Mouse (Mus musculus): ENCODE measurements around the gene Retreg1.

Retreg1 gene

DNA sequence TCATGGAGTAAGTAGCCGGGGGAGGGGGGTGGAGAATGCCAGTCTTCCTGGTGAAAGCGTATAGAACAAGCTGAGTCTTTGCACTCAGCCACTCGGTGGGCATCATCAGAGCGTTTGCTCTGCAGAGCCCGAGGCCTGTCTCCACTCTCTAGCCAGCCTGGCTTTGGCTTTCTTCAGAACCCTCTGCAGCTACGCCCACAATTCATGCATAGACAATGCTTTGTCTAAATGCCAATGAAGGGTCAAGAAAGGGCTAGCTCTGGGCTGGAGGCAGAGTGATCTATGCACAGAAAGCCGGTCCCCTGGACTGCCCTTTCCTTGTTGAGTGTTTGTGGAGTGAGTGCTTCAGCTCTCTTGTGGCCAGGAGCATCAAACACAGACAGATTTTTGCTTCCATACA lies 34.8 kb downstream of the Retreg1 start:
- in situ Hi-C loops (cut with MboI; ENCODE audit: low sequenced_read_pairs), result no loop called here

DNA sequence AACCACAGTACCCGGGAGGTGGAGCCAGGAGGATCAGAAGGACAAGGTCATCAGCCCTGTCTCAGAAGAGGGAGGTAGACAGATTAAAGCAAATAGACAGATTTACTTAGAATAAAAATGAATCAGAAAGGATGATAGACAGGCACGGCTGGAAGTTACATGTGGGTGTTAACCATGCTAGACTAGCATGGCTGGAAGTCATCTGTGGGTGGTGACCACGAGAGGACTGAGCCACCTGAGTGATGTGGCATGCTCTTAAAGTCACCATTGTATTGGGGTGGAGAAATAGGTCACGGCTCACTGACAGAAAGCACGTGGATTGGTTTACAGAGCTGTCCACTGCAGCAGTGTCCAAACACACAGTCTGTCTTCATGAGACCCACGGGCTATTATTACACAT lies 36.2 kb downstream of the Retreg1 start:
- in situ Hi-C loops (cut with MboI; ENCODE audit: low sequenced_read_pairs), result no loop called here

DNA sequence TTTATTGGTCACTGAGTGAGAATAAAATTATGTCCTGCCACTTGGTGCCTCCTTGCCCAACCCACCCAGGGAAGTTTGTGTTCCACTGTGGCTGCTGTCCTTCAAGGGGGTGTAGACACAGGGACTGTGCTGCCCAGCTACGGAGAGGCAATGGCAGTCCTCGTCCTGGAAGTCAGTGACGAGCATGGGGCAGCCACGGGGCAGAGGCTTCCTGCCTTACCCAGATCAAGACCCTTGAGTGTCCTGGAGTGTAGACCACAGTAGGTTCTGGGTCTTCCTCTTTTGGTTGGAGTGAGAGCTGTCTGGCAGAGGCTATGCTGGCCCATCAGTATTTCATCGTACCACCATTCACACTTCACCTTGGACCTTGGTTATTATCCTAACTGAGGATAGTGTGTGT lies 37.2 kb downstream of the Retreg1 start:
- in situ Hi-C loops (cut with MboI; ENCODE audit: low sequenced_read_pairs), result no loop called here

DNA sequence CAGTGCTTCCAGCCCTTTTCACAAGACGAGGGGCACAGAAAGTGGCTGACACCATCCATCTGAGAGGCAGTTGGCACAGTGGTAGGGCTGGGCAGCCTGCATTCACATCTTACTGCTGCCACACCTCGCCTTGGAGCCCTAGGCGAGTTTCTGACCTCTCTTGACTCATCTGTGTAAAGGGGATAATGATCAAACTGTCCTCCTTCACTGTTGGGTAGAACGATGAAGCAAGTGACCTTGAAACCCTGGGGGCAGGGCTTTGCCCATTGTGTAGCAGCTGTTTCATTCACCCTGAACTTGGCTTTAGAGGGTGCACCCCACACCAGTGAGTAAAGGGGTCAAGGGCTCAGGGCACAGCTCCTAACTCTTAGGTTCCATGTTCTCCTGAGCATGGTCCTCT lies 39.0 kb downstream of the Retreg1 start:
- in situ Hi-C loops (cut with MboI; ENCODE audit: low sequenced_read_pairs), result no loop called here

DNA sequence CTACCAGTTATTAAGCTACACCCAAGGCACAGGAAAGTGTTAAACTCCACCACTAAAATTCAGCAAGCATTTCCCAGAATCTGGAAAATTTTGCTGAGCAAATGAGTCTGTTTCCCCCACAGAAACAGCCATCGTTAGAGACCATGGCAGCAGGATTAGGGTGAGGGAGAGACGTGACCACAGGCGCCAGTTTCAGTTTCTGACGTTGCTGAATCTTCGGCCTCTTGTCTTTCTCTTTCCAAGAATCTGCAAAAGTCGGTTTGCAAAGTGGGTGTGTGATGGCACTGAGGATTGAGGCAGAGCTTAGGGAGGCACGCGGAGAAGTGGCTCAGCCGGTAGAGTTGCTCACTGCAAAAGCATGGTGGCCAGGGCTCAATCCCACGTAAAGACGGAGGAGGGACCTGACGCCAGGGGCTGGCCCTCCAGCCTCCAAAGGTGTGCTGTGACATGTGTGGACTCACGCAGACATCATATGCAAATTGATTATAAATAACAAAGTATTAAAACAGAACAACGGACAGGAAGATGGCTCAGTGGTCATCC lies 41.5 kb downstream of the Retreg1 start:
- in situ Hi-C loops (cut with MboI; ENCODE audit: low sequenced_read_pairs), result no loop called here

DNA sequence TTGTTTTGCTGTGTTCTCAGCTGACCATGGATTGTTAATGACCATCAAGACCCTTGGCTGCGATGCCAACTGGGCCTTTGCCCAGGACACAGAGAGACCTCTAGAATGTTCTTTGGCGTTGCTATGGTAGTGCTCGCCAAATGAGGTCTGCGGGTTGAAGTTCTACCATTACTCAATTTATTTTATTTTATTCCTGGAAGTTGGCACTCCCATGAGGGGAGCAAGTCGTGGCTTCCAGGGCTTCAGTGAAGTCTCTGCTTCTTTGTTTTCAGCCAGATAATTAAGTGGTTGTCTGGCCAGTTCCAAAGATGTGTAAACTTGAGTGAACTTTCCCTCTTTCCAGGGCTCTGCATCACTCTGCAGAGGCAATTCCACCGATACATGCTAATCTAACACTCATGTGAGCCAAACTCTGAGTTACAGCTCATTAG lies 43.6 kb downstream of the Retreg1 start:
- in situ Hi-C loops (cut with MboI; ENCODE audit: low sequenced_read_pairs), result no loop called here

DNA sequence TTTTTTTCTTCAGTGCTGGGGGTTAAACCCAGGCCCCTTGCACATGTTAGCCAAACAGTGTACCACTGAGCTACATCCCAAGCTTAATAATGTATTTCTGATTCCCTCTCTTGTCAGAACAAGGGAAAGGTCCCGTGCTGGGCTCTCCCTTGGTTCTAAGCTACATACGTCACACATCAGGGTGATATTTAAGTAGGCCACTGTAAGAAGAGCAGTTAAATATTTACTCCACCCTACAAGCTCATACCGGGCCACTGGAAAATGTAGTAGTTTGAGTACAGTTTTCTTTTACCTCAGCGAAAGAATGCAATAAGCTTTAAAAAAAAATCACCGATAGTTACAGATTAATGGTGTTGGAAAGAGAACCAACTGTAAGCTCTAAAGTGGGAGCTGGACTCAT lies 46.9 kb downstream of the Retreg1 start:
- in situ Hi-C loops (cut with MboI; ENCODE audit: low sequenced_read_pairs), result no loop called here

DNA sequence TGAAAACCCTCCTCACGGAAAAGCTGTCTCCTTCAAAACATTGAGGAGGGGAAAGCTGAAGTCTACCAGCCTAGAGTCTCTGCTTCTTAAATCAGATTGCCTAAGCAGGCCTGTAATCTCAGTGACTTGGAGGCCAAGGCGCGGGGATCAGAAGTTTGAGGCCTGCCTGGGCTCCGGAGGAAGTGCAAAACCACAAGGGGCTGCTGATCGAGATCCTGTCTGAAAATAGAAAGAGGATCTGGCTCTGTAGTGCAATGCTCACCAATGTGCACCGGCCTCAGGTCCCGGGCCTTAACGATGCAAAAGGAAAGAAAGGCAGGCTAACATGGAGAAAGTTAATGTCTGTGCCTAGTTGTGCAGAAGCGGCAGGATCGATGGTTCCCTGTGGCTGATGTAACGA lies 48.6 kb downstream of the Retreg1 start:
- in situ Hi-C loops (cut with MboI; ENCODE audit: low sequenced_read_pairs), result no loop called here

DNA sequence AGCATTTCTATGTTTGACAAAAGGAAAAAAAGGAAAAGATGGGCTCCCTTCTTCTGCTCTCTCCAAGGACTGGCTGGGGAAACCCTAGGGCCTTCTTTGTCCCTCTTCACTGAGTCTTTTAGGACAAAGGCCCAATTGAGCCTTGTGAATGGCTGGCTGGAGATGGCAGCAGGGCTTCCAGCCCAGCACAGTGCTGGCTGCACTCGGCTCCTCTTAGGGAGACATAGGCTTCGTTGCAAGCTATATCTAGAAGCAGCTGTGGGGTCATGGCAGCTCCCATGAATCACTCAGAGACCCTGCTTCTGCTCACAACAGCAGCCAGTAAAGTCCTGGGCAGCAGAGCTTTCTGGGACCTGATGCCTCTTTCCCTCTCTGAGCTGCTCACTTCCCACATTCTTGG lies 50.3 kb downstream of the Retreg1 start:
- in situ Hi-C loops (cut with MboI; ENCODE audit: low sequenced_read_pairs), result no loop called here

DNA sequence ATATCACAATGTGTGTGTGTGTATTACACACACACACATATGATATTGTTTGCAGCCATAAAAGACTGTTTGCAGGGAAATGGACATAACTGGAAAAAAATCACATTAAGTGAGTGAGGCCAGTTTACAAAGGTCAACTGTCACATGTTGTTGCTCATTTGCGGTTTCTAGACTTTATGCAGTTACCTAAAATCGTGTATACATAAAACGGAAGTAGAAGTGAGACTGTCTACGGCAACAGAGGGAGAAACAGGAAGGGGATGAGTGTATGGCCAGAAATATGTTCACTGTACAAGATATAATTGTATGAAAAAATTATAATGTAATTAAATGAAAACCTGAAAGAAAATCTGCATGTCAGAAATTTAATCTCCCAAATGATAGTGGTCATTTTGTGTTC lies 53.8 kb downstream of the Retreg1 start:
- in situ Hi-C loops (cut with MboI; ENCODE audit: low sequenced_read_pairs), result no loop called here

DNA sequence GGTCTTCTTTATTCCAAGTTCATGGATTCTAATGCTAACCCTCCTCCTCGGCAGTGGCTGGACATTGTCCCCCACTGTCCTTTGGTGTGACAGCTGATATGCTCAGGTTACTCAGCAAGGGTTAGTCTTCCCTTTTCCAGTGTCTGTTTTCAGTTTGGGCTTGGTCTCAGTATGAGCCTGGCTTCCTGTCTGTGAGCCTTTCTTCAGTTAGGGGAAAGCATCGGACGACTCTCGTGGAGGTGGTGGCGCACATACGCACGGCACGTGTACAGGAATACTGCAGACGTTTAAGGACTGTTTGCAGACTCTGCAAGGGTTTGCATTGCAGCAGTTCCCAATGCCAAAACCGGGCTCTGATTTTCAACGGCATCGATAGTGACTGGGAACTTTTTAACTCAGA lies 54.6 kb downstream of the Retreg1 start:
- in situ Hi-C loops (cut with MboI; ENCODE audit: low sequenced_read_pairs), result no loop called here

DNA sequence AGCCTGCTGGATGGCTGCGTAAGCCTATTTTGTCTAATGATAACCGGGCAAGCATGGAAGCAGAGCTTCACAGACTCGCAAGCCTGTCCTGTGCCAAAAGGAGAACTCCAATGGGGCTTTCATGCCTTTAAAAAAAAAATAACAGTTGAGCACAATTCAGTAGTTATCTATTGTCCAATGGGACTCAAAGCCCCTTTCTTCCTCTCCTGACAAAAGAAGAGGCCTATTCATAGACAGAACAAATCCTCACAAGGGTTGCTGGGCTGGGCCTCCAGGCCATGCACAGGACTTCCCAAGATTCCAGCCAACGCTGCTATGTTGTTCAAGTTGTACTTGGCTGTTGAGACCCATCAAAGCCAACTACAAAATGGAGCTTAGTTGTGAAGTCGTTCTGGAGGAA lies 56.0 kb downstream of the Retreg1 start:
- in situ Hi-C loops (cut with MboI; ENCODE audit: low sequenced_read_pairs), result no loop called here

DNA sequence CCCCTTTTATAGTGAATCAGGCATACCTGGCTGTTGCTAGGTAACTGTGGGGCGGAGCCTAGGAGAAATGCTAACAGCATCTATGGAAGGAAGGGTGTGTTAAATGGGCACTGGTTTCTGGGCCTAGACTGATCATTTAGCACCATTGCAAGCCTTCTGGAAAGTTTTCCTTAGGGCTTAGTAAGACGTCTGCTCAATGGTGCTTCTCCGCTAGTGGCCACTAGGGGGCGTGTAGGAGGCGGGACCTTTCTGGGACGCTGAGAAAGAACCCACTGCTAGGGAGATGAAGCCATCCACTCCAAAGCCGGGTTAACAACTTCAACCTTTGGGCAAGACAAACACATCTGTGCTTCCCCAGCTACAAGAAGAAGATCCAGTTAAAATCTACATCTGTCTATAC lies 57.6 kb downstream of the Retreg1 start:
- in situ Hi-C loops (cut with MboI; ENCODE audit: low sequenced_read_pairs), result no loop called here

DNA sequence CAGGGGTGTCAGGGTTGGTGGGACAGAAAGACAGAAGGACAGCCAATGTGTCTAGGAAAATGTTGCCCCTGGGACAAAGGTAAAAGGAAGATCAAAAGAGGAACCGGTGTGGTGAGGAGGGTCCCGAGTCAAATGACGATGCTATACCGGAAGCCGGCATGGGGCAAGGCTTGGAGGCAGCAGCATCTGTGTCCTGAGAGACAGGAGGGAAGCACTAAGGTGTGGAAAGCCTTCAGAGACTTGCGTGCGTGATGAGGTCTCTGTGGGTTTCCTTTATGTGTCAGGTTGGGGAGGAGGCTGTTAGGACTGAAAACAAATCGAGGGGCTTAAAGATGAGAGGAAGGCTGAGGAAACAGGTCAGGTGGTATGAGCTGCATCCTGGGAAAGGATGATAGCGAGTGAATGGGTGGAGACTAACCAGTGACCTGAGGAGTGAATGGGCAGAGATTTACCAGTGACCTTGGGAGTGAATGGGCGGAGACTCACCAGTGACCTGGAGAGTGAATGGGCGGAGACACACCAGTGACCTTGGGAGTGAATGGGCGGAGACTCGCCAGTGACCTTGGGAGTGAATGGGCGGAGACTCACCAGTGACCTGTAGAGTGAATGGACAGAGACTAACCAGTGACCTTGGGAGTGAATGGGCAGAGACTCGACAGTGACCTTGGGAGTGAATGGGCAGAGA lies 60.1 kb downstream of the Retreg1 start:
- in situ Hi-C loops (cut with MboI; ENCODE audit: low sequenced_read_pairs), result no loop called here

DNA sequence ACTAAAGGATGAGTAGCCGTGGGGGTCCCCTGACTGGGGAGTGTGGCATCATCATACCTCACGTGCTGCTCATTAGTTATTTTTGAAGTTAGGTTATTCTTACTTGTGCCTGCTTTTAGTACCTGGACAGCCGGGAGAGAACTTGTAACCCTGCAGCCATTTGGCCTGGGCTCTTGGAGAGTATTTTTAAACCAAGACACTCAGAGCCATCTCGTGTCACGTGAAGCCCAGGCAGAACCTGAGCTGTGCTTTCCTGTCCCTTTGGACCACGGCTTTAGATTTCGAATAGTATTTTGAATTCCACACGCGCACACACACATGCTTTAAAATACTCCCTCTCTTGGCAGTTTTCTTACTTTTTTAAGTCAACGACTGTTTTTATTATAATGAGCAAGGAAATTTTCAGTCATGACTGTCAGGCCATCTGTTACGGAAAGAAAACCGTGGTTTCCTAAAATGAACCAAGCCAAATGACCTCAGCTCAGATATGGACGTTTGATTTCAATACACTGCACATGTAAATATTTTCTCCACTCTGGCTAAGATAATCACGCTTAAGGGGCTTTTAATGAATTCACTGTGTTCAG lies 61.5 kb downstream of the Retreg1 start:
- in situ Hi-C loops (cut with MboI; ENCODE audit: low sequenced_read_pairs), result no loop called here

DNA sequence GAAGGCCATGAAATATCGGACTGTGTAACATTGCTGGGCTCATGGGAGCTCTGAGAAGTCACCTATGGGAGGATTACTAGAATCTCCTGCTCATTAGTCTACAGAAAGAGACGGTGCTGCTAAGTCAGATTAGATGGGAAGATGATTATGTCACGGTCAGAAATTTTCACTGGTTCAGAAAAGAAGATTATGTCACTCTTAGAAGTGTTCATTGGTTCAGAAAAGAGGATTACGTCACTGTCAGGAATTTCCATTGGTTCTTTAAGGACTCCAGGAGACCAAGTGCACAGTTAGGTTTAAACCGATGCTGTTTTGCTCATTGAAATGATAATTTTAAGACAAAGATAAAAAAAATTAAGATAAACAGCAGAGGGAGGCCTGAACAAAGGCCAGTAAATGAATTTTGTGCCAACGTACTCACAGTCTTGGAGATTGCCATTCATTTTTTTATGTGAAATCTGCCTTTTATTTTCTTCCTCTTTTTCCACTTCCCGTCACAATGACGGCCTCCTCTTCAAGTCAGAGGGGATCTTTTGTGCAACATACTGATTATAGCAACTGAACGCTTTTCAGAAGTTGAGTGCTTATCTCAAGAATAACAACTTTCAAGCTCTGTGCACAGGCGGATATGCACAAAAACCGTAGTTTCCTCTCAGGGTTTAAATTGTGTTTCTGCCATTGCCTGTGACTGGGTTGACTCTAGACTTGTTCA lies 67.0 kb downstream of the Retreg1 start:
- in situ Hi-C loops (cut with MboI; ENCODE audit: low sequenced_read_pairs), result no loop called here

DNA sequence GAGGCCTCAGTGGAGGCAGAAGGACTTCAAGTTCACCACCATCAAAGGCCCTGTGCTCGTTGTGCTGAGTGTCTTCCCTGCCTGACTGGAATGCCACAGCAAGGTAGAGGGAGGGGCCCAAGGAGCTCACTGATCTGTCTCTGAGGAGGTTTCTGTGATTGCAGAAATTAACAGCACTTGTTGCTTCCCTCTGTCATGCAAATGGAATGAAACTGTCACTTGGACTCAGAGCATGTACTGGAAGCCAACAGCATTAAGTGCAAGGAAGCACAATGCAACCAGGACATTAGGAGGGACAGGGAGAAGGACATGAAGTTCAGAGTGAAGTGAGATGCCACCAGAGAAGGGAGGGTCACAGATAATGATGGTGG lies 67.5 kb downstream of the Retreg1 start:
- in situ Hi-C loops (cut with MboI; ENCODE audit: low sequenced_read_pairs), result no loop called here

DNA sequence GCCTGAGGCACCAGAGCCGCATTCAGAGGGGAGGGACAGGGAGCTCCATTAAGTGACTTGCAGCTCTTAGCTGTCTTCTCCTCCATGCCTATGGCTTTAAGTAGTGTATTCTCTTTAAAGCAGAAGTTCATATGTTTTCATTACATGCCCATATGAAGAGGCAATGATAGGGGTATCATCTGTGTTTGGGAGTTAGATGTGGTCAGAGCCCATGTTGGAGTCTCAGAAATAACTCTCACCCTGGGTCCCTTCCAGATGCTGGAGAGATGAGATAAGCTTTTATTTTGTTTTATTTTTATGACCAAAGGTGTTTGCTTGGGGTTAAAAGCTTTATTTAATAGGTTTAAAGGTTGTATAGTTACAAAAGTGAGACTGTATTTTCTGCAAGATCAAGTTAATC lies 67.9 kb downstream of the Retreg1 start:
- in situ Hi-C loops (cut with MboI; ENCODE audit: low sequenced_read_pairs), result no loop called here

DNA sequence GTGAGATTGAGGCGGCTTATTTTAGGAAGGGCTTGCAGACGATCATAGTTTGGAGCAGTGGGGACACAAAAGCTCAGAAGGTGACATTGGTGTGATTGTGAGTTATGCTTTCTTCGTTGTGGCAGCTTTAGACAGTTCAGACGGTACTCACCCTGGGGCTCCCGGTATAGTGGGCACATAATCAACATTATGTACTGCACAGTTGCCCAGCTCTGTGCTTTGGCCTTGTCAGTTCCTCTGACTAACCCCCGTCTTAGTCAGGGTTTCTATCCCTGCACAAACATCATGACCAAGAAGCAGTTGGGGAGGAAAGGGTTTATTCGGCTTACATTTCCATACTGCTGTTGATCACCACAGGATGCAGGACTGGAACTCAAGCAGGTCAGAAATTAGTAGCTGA lies 69.9 kb downstream of the Retreg1 start:
- in situ Hi-C loops (cut with MboI; ENCODE audit: low sequenced_read_pairs), result no loop called here

DNA sequence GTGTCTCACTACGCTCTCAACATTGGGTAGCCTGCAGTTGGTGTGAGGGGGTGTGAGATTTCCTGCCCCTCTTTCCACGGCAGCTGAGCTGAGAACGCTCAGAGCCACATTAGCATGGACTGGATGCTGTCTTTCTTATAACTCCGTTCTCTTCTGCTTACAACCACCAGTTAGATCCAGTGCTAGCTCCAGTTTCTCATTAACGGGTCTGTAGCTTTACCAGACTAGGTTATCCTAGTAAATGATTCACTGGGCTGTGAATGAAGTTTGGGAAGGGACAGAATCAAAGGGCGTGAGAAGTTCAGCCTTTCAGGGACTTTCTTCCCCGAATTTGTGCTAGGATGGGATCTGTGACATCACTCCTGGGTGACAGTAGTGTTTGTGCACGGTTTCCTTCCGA lies 70.7 kb downstream of the Retreg1 start:
- in situ Hi-C loops (cut with MboI; ENCODE audit: low sequenced_read_pairs), result no loop called here

DNA sequence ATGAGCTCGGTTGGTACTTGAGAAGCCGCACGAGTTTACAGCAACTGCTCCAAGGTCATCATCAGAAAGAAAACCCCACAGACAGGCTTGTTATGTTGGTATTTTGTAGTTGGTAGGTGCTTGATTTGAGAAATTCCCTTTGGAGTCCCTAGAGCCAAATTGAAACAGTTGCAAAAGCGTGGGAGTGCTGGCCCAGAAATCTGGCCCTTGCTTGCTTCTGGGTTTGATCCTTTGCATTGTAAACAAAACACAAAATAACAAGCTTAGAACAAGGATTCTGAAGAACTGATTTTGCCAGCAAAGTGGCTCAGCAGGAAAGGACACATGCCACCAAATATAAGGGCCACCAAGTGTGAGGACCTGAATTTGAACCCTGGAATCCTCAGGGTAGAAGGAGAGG lies 71.2 kb downstream of the Retreg1 start:
- in situ Hi-C loops (cut with MboI; ENCODE audit: low sequenced_read_pairs), result no loop called here

DNA sequence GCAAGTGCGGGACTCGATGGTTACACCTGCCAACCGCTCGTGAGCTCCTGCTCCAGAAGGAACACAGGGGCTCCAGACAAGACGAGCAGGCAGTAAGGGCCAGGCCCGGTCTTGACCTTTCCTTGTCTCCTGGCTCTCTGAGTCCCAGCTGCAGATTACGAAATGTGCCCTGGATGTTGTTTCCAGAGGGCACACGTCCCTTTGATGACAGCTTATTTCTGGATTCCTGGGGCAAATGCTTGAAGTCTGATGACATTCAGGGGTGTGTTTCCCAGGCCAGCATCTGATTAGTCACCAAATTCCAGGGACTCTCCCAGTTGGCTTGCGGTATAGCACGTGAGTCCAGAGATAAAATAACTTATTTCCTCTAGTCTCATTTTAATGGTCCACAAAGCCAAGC lies 72.0 kb downstream of the Retreg1 start:
- in situ Hi-C loops (cut with MboI; ENCODE audit: low sequenced_read_pairs), result no loop called here
